Mouse (Mus musculus) testis, adult 2 months (tissue): ENCODE measurements at regions not wholly inside any gene's neighbourhood (a gene's known extent, or its start where the extent isn't known, plus 50 kb on each side); places are given as distances from the start of the nearest gene placed in this dataset.

Experiments
- CTCF ChIP-seq: fragments of 200-500 bp; IDR thresholded peaks from 2 replicates; pipeline ENCODE4 v1.5.1; 2012; ENCODE audit warnings: low read depth, mild to moderate bottlenecking, inconsistent platforms, low read length, moderate library complexity; ENCODE audit not compliant: control insufficient read depth, insufficient read depth, insufficient replicate concordance
- POLR2A ChIP-seq: fragments of 200-500 bp; IDR thresholded peaks from 2 replicates; pipeline ENCODE4 v1.6.1; 2012; ENCODE audit warnings: low read depth, mild to moderate bottlenecking, inconsistent platforms, low read length, moderate library complexity; ENCODE audit not compliant: control insufficient read depth

DNA sequence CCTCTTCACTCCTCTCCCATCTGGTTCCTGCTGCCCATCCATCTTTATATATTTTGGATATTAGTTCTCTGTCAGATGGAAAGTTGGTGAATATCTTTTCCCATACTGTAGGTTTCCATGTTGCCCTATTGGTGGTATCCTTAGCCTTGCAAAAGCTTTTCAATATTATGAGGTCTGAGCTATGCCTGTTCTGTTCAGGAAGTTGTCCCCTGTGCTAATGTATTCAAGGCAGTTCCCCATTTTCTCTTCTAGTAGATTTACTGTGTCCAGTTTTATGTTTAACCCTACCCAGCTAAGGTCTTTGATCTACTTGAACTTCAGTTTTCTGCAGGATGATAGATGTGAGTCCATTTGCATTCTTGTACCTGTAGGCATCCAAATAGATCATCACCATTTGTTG, 109.4 kb upstream of the Tusc1 start:
- TF ChIP-seq POLR2A (no peak), CTCF (no peak)
